Mouse (Mus musculus): ENCODE measurements around the gene Ywhab.

DNA sequence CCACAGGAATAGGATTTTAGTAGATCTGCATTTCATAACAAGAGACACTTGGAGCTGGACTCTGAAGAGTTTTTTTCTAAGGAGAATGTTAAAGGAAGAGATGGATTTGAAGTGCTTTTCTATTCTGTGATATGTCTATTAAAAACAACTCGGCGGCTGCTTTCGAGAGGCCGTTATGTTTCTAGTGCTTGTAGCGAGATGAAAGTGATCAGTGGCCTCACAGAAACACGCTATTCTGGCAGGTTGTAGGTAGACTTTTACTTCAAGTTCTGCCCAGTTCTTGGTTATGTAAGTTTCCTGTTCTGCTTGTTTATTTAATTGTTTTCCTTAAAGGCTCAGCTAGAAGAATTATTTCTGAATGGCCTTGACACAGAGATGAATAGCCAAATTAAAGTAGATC is 4.2 kb downstream of the Ywhab start:
- TF ChIP-seq E2F4 (IDR thresholded peaks at IDR 0.05; ENCODE audit: insufficient read depth) (no peak), TCF12 (IDR thresholded peaks at IDR 0.05; ENCODE audit: insufficient read depth, poor library complexity, severe bottlenecking) (no peak)

All from myocyte (in vitro differentiated cells).